Mouse (Mus musculus): Measurements from ENCODE around the gene Speer4f2. TPM values are rescaled to one million over a fixed set of nuclear protein-coding genes. Genes with fewer than 3 reads are reported as not detected.

Speer4f2 gene
- polyA plus RNA-seq, 1 experiment from 2014 or later = not detected

DNA sequence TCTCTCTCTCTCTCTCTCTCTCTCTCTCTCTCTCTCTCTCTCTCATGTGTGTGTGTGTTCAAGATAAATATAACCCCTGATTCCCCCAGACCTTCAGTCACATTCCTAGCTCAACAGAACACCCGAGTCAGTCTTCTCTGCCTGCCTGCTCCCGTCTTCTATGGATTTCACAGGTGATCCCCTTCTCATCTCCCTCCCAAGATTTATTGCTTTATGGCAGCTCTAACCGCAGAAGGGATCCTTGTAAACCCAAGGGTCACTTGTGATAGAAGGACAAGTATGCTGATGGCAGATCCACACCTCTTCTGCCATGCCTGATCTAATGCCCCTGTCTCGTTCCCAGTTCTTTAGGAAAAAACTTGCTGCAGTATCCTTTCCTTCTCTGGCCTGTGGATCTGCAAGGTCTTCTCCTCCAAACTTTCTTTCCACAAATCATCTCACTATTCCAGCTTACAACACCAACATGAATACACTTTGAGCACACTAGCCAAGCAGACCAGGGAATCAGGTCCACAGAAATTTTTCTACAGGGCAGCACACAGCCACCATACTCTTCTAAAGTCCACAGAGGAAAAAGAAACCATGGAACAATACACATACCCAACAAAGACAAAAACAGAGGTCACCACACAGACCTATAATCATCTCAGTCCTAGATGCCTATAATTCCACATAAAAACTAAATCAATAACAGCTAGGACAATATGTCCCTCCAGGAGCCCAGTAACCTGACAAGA lies 36.1 kb downstream of the Speer4f2 start:
- H3K9ac ChIP-seq (ENCODE audit: low read length) = no peak overlapping the region
- WGBS = 53% methylated on average over 4 of the region's 4 CpGs
- TF ChIP-seq EP300 (optimal IDR thresholded peaks at IDR 0.05) = no peak
- TF ChIP-seq CTCF (IDR thresholded peaks at IDR 0.05; ENCODE audit: low read depth) = no peak
- no peaks in the 10 kb centered on the region for H3K9me3 ChIP-seq (ENCODE audit: control insufficient read depth, low read length)
- no peak overlapping the region for H3K27ac ChIP-seq (replicated peaks)
- H3K4me1 ChIP-seq (replicated peaks; ENCODE audit: control insufficient read depth, insufficient read depth) = no peaks in the 10 kb centered on the region
- no peak for ATAC-seq (ENCODE audit: low FRiP score, low TSS enrichment)
- DNase-seq (ENCODE audit: low spot score) = no peak
- H3K36me3 ChIP-seq (ENCODE audit: control insufficient read depth, insufficient read depth, low read length) = no peaks in the 10 kb centered on the region
- H3K4me3 ChIP-seq (ENCODE audit: low read depth, low read length) = no peak overlapping the region
- H3K4me2 ChIP-seq (replicated peaks; ENCODE audit: low read depth) = no peak overlapping the region
- H3K27me3 ChIP-seq (ENCODE audit: control insufficient read depth, insufficient read depth, low read length) = no peaks in the 10 kb centered on the region

DNA sequence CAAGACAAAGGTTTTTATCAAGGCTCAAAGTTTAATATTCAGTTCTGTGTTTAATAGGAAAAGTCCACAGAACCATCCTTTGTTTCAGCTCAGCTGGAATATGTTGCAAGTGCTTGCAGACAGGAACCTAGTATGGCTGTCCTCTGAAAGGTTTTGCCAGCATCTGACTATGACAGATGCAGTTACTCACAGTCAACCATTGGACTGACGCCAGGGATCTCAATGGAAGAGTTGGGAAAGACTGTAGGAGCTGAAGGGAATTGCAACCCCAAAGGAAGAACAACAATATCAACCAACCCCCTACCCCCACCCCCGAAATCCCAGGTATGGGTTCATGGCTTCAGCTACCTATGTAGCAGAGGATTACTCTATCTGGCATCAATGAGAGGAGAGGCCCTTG lies 44.2 kb downstream of the Speer4f2 start:
- 0 out of 2 replicates have a peak, but pooled peaks cover 2% of the 10 kb centered on the region for H3K9me3 ChIP-seq (ENCODE audit: control insufficient read depth, low read length)
- ATAC-seq (ENCODE audit: low FRiP score, low TSS enrichment) (no peak), DNase-seq (ENCODE audit: low spot score) (no peak)
- H3K4me1 ChIP-seq (replicated peaks; ENCODE audit: control insufficient read depth, insufficient read depth) = no peaks in the 10 kb centered on the region
- 73% methylated on average over 2 of the region's 2 CpGs for WGBS
- no peak overlapping the region for H3K4me2 ChIP-seq (replicated peaks; ENCODE audit: low read depth)
- no peak overlapping the region for H3K27ac ChIP-seq (replicated peaks)
- no peaks in the 10 kb centered on the region for H3K27me3 ChIP-seq (ENCODE audit: control insufficient read depth, insufficient read depth, low read length)
- no peak overlapping the region for H3K9ac ChIP-seq (ENCODE audit: low read length)
- no peak for TF ChIP-seq CTCF (IDR thresholded peaks at IDR 0.05; ENCODE audit: low read depth)
- TF ChIP-seq EP300 (optimal IDR thresholded peaks at IDR 0.05) = no peak
- no peaks in the 10 kb centered on the region for H3K36me3 ChIP-seq (ENCODE audit: control insufficient read depth, insufficient read depth, low read length)
- H3K4me3 ChIP-seq (ENCODE audit: low read depth, low read length) = no peak overlapping the region

DNA sequence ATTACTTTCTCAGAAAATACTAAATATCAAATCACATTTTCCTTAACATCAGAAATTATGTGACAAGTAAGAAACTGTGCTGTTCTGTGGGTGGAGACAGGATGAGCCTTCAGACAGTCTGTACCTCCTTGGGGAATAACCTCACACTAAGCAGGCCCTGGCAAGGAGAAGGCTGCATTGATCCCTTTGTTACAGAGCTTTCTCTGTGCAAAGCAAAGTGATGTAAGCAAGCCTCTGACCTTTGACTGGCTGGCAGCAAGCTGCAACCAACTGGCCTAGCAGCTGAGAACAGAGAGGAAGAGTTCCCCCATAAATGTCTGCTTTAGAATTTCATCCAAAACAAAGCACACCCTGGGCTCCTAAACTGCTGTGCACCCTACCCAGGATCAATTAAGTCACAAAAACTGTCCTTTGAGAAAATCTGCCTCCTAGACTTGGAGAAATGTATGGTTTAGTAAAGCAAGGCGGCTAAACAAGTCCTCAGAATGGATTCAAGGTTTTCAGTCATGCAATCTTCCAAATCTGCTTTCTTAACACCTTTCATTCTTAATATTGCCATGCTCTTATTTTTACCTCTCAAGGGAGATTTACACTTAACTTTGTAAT lies 46.3 kb downstream of the Speer4f2 start:
- H3K9ac ChIP-seq (ENCODE audit: low read length) = no peak overlapping the region
- TF ChIP-seq CTCF (IDR thresholded peaks at IDR 0.05; ENCODE audit: low read depth) (no peak), EP300 (optimal IDR thresholded peaks at IDR 0.05) (no peak)
- no peaks in the 10 kb centered on the region for H3K36me3 ChIP-seq (ENCODE audit: control insufficient read depth, insufficient read depth, low read length)
- no peak overlapping the region for H3K4me2 ChIP-seq (replicated peaks; ENCODE audit: low read depth)
- WGBS = 88% methylated on average over 1 of the region's 1 CpGs
- DNase-seq (ENCODE audit: low spot score) (no peak), ATAC-seq (ENCODE audit: low FRiP score, low TSS enrichment) (no peak)
- no peaks in the 10 kb centered on the region for H3K27me3 ChIP-seq (ENCODE audit: control insufficient read depth, insufficient read depth, low read length)
- H3K4me1 ChIP-seq (replicated peaks; ENCODE audit: control insufficient read depth, insufficient read depth) = no peaks in the 10 kb centered on the region
- 0 out of 2 replicates have a peak, but pooled peaks cover 2% of the 10 kb centered on the region for H3K9me3 ChIP-seq (ENCODE audit: control insufficient read depth, low read length)
- no peak overlapping the region for H3K27ac ChIP-seq (replicated peaks)
- H3K4me3 ChIP-seq (ENCODE audit: low read depth, low read length) = no peak overlapping the region

DNA sequence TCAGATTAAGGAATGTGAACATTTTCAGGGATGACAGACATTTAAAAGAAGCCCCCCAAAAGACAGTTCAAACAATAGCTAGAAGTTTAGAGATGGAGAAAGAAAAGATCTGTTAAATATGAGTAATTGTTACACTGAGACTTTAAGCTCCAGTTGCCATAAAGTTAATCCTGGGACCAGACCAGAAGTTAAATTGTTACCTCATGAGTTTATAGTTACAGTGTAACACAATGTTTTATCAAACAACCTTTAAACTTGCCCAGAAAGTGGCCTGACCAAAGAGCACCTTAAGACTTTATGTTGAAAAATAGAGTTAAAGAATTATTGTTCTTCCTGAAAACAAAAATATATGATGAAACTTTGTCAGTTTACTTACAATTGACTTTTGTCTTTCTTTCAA lies 46.9 kb downstream of the Speer4f2 start:
- no peak for TF ChIP-seq EP300 (optimal IDR thresholded peaks at IDR 0.05)
- TF ChIP-seq CTCF (IDR thresholded peaks at IDR 0.05; ENCODE audit: low read depth) = no peak

DNA sequence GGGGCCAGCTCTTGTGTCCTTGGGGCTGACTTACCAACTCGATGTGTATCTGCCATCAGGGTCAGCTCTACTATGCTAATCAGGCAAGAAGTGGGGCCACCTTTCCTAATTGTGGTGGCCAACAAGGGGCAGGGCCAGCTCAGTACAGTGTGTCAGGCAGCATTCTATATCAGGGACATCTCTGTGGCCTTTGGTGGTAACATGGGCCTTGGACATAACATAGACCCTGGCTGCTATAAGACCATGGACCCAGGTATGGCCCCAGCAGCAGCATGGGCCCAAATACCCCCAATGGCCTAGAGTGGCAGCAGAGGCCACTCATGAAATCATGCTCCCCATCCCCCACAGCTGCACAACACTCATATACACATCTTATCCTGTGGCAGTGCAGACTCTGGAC lies 49.2 kb downstream of the Speer4f2 start:
- no peak for ATAC-seq (ENCODE audit: low FRiP score, low TSS enrichment)
- TF ChIP-seq EP300 (optimal IDR thresholded peaks at IDR 0.05) (no peak), CTCF (IDR thresholded peaks at IDR 0.05; ENCODE audit: low read depth) (no peak)

More for the DNA sequence above, 46.9 kb downstream of the Speer4f2 start:
- DNase-seq (ENCODE audit: low spot score) (no peak), ATAC-seq (ENCODE audit: low FRiP score, low TSS enrichment) (no peak)
- Histone ChIP-seq H3K4me3 (ENCODE audit: low read depth, low read length) (no peak overlapping the region), H3K27me3 (ENCODE audit: control insufficient read depth, insufficient read depth, low read length) (no peaks in the 10 kb centered on the region), H3K27ac (replicated peaks) (no peak overlapping the region), H3K4me2 (replicated peaks; ENCODE audit: low read depth) (no peak overlapping the region), H3K4me1 (replicated peaks; ENCODE audit: control insufficient read depth, insufficient read depth) (no peaks in the 10 kb centered on the region), H3K9me3 (ENCODE audit: control insufficient read depth, low read length) (0 out of 2 replicates have a peak, but pooled peaks cover 2% of the 10 kb centered on the region), H3K36me3 (ENCODE audit: control insufficient read depth, insufficient read depth, low read length) (no peaks in the 10 kb centered on the region), H3K9ac (ENCODE audit: low read length) (no peak overlapping the region)

DNA sequence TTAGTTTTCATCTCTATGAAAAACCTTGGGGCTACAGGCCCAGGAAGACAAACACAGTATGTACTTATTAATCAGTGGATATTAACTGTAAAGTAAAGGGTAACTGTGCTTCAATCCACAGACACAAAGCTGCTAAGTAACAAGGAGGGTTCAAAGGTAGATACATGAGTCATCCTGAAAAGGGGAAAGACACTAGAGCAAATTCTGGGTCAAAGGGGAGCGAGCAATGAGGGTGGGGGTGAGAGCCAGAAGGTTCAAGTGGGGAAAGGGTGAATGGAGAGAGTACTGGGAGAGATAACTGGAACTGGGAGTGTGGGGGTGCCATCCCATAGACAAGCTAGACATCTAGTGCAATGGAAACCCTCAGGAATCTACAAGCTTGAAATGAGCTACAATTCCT lies 54.0 kb downstream of the Speer4f2 start:
- DNase-seq (ENCODE audit: low spot score) (no peak), ATAC-seq (ENCODE audit: low FRiP score, low TSS enrichment) (no peak)
- Histone ChIP-seq H3K4me3 (ENCODE audit: low read depth, low read length) (no peak overlapping the region), H3K36me3 (ENCODE audit: control insufficient read depth, insufficient read depth, low read length) (no peaks in the 10 kb centered on the region), H3K27ac (replicated peaks) (no peak overlapping the region), H3K9me3 (ENCODE audit: control insufficient read depth, low read length) (no peaks in the 10 kb centered on the region), H3K9ac (ENCODE audit: low read length) (no peak overlapping the region), H3K27me3 (ENCODE audit: control insufficient read depth, insufficient read depth, low read length) (no peaks in the 10 kb centered on the region), H3K4me2 (replicated peaks; ENCODE audit: low read depth) (no peak overlapping the region), H3K4me1 (replicated peaks; ENCODE audit: control insufficient read depth, insufficient read depth) (no peaks in the 10 kb centered on the region)
- TF ChIP-seq EP300 (optimal IDR thresholded peaks at IDR 0.05) (no peak), CTCF (IDR thresholded peaks at IDR 0.05; ENCODE audit: low read depth) (no peak)
- WGBS = 83% methylated on average over 1 of the region's 1 CpGs

More for the DNA sequence above, 49.2 kb downstream of the Speer4f2 start:
- no peaks in the 10 kb centered on the region for H3K27me3 ChIP-seq (ENCODE audit: control insufficient read depth, insufficient read depth, low read length)
- H3K4me3 ChIP-seq (ENCODE audit: low read depth, low read length) = no peak overlapping the region
- no peaks in the 10 kb centered on the region for H3K36me3 ChIP-seq (ENCODE audit: control insufficient read depth, insufficient read depth, low read length)
- H3K9ac ChIP-seq (ENCODE audit: low read length) = no peak overlapping the region
- H3K27ac ChIP-seq (replicated peaks) = no peak overlapping the region
- no peaks in the 10 kb centered on the region for H3K4me1 ChIP-seq (replicated peaks; ENCODE audit: control insufficient read depth, insufficient read depth)
- 0 out of 2 replicates have a peak, but pooled peaks cover 2% of the 10 kb centered on the region for H3K9me3 ChIP-seq (ENCODE audit: control insufficient read depth, low read length)
- no peak overlapping the region for H3K4me2 ChIP-seq (replicated peaks; ENCODE audit: low read depth)
- WGBS = 71% methylated on average over 1 of the region's 1 CpGs
- no peak for DNase-seq (ENCODE audit: low spot score)

Other genes with a start within 250 kb of the Speer4f2 start
- not detected in 2 replicates for gene Speer4f1, start 102.9 kb downstream of the Speer4f2 start, polyA plus RNA-seq (2015; fragmentation: Nextera tagmentation; extraction: Ambion mirVana)
- gene Sema3c, start 201.1 kb downstream of the Speer4f2 start, polyA plus RNA-seq (2015; fragmentation: Nextera tagmentation; extraction: Ambion mirVana) = 28.7 and 30.3 TPM in 2 replicates